Mouse (Mus musculus) liver, embryonic 14 days (tissue): Measurements from ENCODE around the gene Plekha6. TPM values are rescaled to one million over a fixed set of nuclear protein-coding genes. Genes with fewer than 3 reads are reported as not detected.

ENCODE experiments used
- polyA plus RNA-seq: library from polyadenylated mRNA; depleted of rRNA; stranded (reverse); fragments of >200 nt; gene quantifications from 2 replicates; pipeline ENCODE4 v1.2.3, GENCODE M21; 2012; rRNA removed

Gene Plekha6
- polyA plus RNA-seq, result 2.0 TPM in 2 replicates

GRCm38 (mm10) chr1:133163820-133164431 is at the start of gene Plekha6:
TSS of gene Plekha6 (plus strand) at chr1:133164210.

GRCm38 (mm10) chr1:133130638-133131560 is 33.1 kb upstream of the Plekha6 start, which contains the start of gene Ppp1r15b:
TSS of gene Ppp1r15b (plus strand) at chr1:133131143.

GRCm38 (mm10) chr1:133309652-133310267 is 145.8 kb downstream of the Plekha6 start, which contains the start of gene Golt1a:
TSS of gene Golt1a (plus strand) at chr1:133309800.

GRCm38 (mm10) chr1:133321267-133321925 is 157.4 kb downstream of the Plekha6 start, which contains the start of gene Kiss1:
TSS of gene Kiss1 (plus strand) at chr1:133321875.

GRCm38 (mm10) chr1:133350210-133350609 is 186.2 kb downstream of the Plekha6 start, which contains the start of gene Ren1:
TSS of gene Ren1 (plus strand) at chr1:133350510.

Other genes with a start within 250 kb of the Plekha6 start
- gene Mdm4, start 133.6 kb upstream of the Plekha6 start, polyA plus RNA-seq, result 27.0 and 33.1 TPM in 2 replicates
- 0.77 and 0.82 TPM in 2 replicates for gene Pik3c2b, start 118.5 kb upstream of the Plekha6 start, polyA plus RNA-seq
- gene Ppp1r15b, start 33.1 kb upstream of the Plekha6 start, polyA plus RNA-seq, result 30.2 and 33.7 TPM in 2 replicates
- gene Golt1a, start 145.6 kb downstream of the Plekha6 start, polyA plus RNA-seq, result 2.2 and 2.7 TPM in 2 replicates
- gene Kiss1, start 157.7 kb downstream of the Plekha6 start, polyA plus RNA-seq, result not detected in 2 replicates
- gene Ren1, start 186.3 kb downstream of the Plekha6 start, polyA plus RNA-seq, result 0.25 and 0.35 TPM in 2 replicates
- 2.8 and 3.3 TPM in 2 replicates for gene Etnk2, start 199.4 kb downstream of the Plekha6 start, polyA plus RNA-seq